Mouse (Mus musculus) kidney, adult 2 months (tissue): ENCODE measurements at regions not wholly inside any gene's neighbourhood (a gene's known extent, or its start where the extent isn't known, plus 50 kb on each side); places are given as distances from the start of the nearest gene placed in this dataset.

Experiments used
- DNase-seq: peaks from one replicate; pipeline ENCODE4 v3.0.0; 2021
- H3K27ac ChIP-seq: fragments of 200-500 bp; 2 replicates; pipeline ENCODE4 v1.5.1; 2012; ENCODE audit warnings: low read depth, low read length, control low read depth, inconsistent platforms; ENCODE audit not compliant: insufficient read depth
- H3K27me3 ChIP-seq: fragments of 200-500 bp; replicated peaks from 2 replicates; pipeline ENCODE4 v1.6.1; 2012; ENCODE audit warnings: mild to moderate bottlenecking, moderate library complexity, low read length, inconsistent platforms; ENCODE audit not compliant: control insufficient read depth, insufficient read depth
- H3K36me3 ChIP-seq: fragments of 200-500 bp; 2 replicates; pipeline ENCODE4 v1.6.1; 2012; ENCODE audit warnings: mild to moderate bottlenecking, moderate library complexity, low read length, inconsistent platforms; ENCODE audit not compliant: control insufficient read depth, insufficient read depth
- H3K4me1 ChIP-seq: fragments of 200-500 bp; 2 replicates; pipeline ENCODE4 v1.6.1; 2011; ENCODE audit warnings: low read length; ENCODE audit not compliant: control insufficient read depth, insufficient read depth
- H3K4me3 ChIP-seq: fragments of 200-500 bp; 2 replicates; pipeline ENCODE4 v1.5.1; 2011; ENCODE audit warnings: mild to moderate bottlenecking, low read depth, low read length, control low read depth; ENCODE audit not compliant: insufficient read depth
- CTCF ChIP-seq: fragments of 200-500 bp; conservative IDR thresholded peaks from 2 replicates; pipeline ENCODE4 v1.5.1; 2011; ENCODE audit warnings: low read depth, mild to moderate bottlenecking, control low read depth, low read length, moderate library complexity, mixed read lengths; ENCODE audit not compliant: insufficient read depth, insufficient read length
- POLR2A ChIP-seq: fragments of 200-500 bp; IDR thresholded peaks from one replicate; pipeline ENCODE4 v1.6.1; 2011; ENCODE audit warnings: low read depth, low read length, control low read depth
- WGBS: fragments of 180-500 bp; shearing (Covaris S2); methylation state at CpG from one replicate; pipeline ENCODE4 v1.1.7; 2018; 5-methylcytosine and 5-hydroxymethylcytosine counted together

DNA sequence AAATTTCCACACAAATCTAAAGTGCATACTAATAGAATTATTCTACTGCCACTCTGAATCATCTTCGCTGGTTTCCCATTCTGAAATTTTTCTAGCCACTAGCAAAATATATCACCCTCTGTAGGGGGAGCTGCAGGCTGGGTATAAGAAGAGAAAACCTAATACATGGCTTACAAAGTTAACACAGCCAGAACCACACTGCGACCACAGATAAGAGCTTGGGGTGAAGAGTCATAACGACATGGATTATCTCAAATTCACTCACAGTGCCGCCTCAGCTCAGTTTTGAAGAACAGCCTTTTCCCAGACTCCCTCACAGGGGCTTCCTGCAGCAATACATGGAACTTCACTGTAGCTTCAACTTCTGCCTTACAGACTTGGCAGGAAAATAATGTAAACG, 240.0 kb downstream of the Adgra3 start:
- H3K4me1 ChIP-seq = no peaks in the 10 kb centered on the region
- no peak for DNase-seq
- H3K27me3 ChIP-seq = no peaks in the 10 kb centered on the region
- H3K36me3 ChIP-seq = no peaks in the 10 kb centered on the region
- H3K27ac ChIP-seq = no peak overlapping the region
- H3K4me3 ChIP-seq = no peak overlapping the region
- no peak for TF ChIP-seq CTCF
- TF ChIP-seq POLR2A = no peak
- WGBS = 89% methylated on average over 5 of the region's 5 CpGs

DNA sequence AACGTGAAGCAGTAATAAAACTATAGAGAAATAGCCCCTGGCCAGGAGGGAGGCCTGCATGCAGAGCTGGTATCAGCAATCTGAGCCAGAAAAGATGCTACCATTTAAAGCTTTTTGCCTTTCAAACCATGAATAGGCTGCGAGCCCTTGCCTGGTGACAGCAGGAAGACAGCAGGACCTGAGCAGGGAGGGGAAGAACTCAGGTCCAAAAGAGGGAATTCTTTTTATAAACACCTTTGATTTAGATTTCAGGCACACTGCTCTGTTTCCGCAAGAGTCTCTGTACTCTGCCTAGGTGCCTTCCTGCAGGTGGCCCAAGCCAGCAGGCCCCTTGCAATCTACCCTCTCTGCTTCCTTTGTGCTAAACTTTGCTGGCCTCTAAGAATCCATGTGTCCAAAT, 242.1 kb downstream of the Adgra3 start:
- H3K36me3 ChIP-seq = no peaks in the 10 kb centered on the region
- WGBS = 77% methylated on average over 3 of the region's 3 CpGs
- H3K4me3 ChIP-seq = no peak overlapping the region
- no peak overlapping the region for H3K27ac ChIP-seq
- H3K4me1 ChIP-seq = no peaks in the 10 kb centered on the region
- DNase-seq = no peak
- no peak for TF ChIP-seq POLR2A
- TF ChIP-seq CTCF = no peak
- no peaks in the 10 kb centered on the region for H3K27me3 ChIP-seq

DNA sequence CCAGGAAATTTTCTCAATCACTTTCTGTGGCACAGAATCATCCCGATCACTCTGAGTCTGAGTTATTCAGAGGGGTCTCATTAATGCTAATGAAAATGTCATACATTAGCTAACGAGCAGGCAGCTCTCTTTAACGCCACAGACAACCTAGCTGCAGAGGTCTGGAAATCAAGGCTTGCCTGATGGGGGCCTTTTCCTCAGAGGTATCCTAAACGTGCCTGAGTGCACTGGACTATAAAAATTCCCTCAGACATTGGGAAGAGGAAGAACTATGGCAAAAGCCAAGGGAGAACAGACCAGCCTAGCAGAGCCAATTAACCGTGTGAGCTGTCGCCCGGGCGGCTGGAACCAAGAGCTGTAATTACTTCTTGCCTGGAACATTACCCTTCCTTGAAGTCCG, 245.5 kb downstream of the Adgra3 start:
- no peak overlapping the region for H3K27ac ChIP-seq
- WGBS = 18% methylated on average over 9 of the region's 9 CpGs
- no peaks in the 10 kb centered on the region for H3K27me3 ChIP-seq
- DNase-seq = no peak
- TF ChIP-seq POLR2A (no peak), CTCF (no peak)
- no peak overlapping the region for H3K4me3 ChIP-seq
- H3K36me3 ChIP-seq = no peaks in the 10 kb centered on the region
- no peaks in the 10 kb centered on the region for H3K4me1 ChIP-seq

DNA sequence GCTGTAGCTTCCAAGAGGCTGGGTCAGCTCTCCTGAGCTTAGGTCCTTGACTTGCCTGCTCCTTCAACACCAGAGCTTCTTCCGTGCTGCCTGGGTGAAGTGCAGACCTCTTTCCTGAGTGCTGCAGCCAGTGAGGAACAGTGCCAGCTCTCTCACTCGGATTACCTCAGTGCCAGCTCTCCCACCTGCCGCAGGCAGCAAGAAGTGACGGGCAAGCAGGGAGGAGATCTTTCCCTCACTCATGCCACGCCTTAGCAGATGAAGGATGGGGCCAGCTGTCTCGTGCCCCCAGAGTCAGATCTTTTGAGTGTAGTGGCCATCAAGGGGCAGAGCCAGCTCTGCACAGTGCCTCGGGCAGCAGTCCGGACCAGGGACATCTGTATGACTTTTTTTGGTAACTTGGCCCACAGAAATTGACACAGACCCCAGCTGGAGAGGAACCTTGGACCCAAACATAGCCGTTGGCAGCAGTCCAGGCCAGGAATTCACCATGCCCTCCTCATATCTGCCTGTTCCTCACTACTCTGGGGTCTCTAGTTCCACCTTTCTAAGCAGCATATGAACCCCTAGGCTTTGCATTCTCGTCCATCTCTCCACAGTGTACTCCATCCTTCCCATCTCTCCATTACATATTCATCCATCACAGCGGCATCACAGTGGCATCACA, 263.9 kb upstream of the Kcnip4 start:
- Histone ChIP-seq H3K36me3 (no peaks in the 10 kb centered on the region), H3K27ac (no peak overlapping the region), H3K4me1 (no peaks in the 10 kb centered on the region), H3K4me3 (no peak overlapping the region), H3K27me3 (no peaks in the 10 kb centered on the region)
- no peak for TF ChIP-seq CTCF
- no peak for TF ChIP-seq POLR2A
- no peak for DNase-seq
- WGBS = 72% methylated on average over 11 of the region's 11 CpGs

DNA sequence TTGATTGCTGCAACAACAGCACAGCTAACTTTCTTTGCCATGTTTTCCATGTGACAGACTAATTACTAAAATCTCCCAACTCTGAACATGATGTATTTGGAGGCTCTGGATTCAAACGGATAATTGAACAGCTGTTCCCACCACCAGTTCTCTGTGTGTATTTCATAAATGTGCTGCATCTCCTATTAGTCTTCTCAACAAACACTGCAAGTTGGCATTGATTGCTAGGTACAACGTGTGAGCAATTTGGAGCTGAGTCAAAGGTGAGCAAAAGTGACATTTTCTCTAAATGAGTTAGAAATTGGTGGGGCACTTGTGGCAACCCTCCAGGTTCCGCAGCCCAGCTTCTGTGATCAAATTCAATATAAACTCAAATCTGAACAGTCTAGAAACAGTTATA, 259.0 kb upstream of the Kcnip4 start:
- 71% methylated on average over 3 of the region's 3 CpGs for WGBS
- H3K4me3 ChIP-seq = no peak overlapping the region
- no peaks in the 10 kb centered on the region for H3K27me3 ChIP-seq
- TF ChIP-seq CTCF (no peak), POLR2A (no peak)
- no peaks in the 10 kb centered on the region for H3K36me3 ChIP-seq
- H3K27ac ChIP-seq = no peak overlapping the region
- H3K4me1 ChIP-seq = no peaks in the 10 kb centered on the region
- no peak for DNase-seq

DNA sequence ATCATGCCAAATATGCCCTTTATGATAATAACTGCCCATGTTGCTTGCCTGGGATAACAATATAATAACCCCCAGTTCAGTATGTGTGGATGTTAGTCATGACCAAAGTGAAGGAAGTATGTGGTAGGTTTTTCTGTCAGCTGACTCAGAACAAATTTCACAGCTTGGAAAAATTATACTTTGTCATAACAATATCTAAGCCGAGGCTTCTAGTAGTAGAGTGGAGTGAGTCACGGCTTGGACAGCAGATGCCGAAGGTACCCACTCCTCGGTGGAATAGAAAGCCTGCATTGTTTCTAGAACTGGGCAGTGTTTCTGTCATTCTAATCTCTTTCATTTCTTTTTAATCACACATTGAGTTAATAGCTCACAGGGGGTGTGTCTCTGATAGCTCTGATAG, 236.3 kb upstream of the Kcnip4 start:
- no peaks in the 10 kb centered on the region for H3K36me3 ChIP-seq
- TF ChIP-seq CTCF (no peak), POLR2A (no peak)
- no peak for DNase-seq
- WGBS = 80% methylated on average over 4 of the region's 4 CpGs
- no peaks in the 10 kb centered on the region for H3K27me3 ChIP-seq
- H3K4me1 ChIP-seq = no peaks in the 10 kb centered on the region
- no peak overlapping the region for H3K4me3 ChIP-seq
- no peak overlapping the region for H3K27ac ChIP-seq

DNA sequence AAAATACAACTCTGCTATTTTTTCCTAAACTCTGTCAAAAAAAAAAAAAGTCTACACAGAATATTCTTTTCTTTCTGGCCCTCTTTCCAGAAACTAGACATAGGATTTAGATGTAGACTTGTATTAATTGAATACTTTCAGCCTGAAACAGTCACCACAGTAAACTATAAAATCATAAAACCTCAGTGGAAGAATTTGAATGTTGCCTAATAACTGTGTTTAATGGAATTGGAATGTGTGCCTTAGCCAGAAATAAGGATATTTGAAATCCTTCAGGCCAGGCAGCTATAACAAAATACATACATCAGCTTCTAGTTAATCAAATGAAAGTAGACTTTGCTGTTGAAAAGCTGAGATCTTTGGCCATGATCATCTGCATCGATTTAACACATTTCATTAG, 230.8 kb upstream of the Kcnip4 start:
- H3K27me3 ChIP-seq = no peaks in the 10 kb centered on the region
- TF ChIP-seq CTCF (no peak), POLR2A (no peak)
- H3K4me3 ChIP-seq = no peak overlapping the region
- DNase-seq = no peak
- no peak overlapping the region for H3K27ac ChIP-seq
- no peaks in the 10 kb centered on the region for H3K4me1 ChIP-seq
- H3K36me3 ChIP-seq = no peaks in the 10 kb centered on the region
- 79% methylated on average over 1 of the region's 1 CpGs for WGBS
